Mouse (Mus musculus) C2C12 (cell line): ENCODE measurements at regions not wholly inside any gene's neighbourhood (a gene's known extent, or its start where the extent isn't known, plus 50 kb on each side); places are given as distances from the start of the nearest gene placed in this dataset.

Experiments used
- CEBPB ChIP-seq: IDR thresholded peaks from one replicate; pipeline ENCODE4 v1.6.1; 2011; ENCODE audit warnings: low read depth, mild to moderate bottlenecking, control low read depth, moderate library complexity
- CTCF ChIP-seq: IDR thresholded peaks from one replicate; pipeline ENCODE4 v1.5.1; 2011; ENCODE audit not compliant: control insufficient read depth, insufficient read depth, insufficient read length
- FOSL1 ChIP-seq: IDR thresholded peaks from one replicate; pipeline ENCODE4 v1.8.0; 2011; ENCODE audit warnings: mild to moderate bottlenecking, low read length; ENCODE audit not compliant: poor library complexity, insufficient read depth, severe bottlenecking
- MAX ChIP-seq: IDR thresholded peaks from one replicate; pipeline ENCODE4 v1.6.1; 2011; ENCODE audit warnings: mild to moderate bottlenecking, control low read depth
- MYOD1 ChIP-seq: IDR thresholded peaks from one replicate; pipeline ENCODE4 v1.6.1; 2011; ENCODE audit warnings: low read depth; ENCODE audit not compliant: control insufficient read depth, insufficient read length
- MYOG ChIP-seq: IDR thresholded peaks from one replicate; pipeline ENCODE4 v1.6.1; 2011; ENCODE audit not compliant: control insufficient read depth, insufficient read length; ENCODE audit errors: extremely low read depth
- USF1 ChIP-seq: IDR thresholded peaks from one replicate; pipeline ENCODE4 v1.6.1; 2011; ENCODE audit warnings: low read depth, mild to moderate bottlenecking, control low read depth, moderate library complexity

DNA sequence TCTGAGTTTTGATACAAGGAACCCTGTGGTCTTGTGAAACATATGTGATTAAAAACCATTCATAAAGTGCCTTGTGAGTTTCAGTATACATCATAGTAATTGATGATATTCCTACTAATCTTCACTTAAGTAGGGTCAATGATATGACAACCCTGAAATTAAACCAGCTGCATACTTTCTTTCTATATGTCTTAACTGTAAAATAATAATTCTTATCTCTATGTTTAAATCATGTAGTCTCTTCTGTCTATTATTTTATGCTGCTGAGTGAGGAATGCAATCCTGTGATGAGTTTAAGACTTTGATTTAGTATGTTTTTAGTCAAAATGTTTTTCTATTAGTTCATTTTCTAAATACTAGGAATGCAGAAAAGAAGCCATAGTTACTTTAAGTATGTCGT, 253.9 kb upstream of the Fam84a start:
- TF ChIP-seq MYOG (no peak), USF1 (no peak), CTCF (no peak), CEBPB (no peak), MAX (no peak), MYOD1 (no peak), FOSL1 (no peak)
